Mouse (Mus musculus): ENCODE data around the gene Aadat.
"Not testable (repeated sequence)": the region's sequence is repeated elsewhere in the genome, so short reads cannot be mapped to it uniquely, and the experiment has no call there.

The Aadat gene

DNA sequence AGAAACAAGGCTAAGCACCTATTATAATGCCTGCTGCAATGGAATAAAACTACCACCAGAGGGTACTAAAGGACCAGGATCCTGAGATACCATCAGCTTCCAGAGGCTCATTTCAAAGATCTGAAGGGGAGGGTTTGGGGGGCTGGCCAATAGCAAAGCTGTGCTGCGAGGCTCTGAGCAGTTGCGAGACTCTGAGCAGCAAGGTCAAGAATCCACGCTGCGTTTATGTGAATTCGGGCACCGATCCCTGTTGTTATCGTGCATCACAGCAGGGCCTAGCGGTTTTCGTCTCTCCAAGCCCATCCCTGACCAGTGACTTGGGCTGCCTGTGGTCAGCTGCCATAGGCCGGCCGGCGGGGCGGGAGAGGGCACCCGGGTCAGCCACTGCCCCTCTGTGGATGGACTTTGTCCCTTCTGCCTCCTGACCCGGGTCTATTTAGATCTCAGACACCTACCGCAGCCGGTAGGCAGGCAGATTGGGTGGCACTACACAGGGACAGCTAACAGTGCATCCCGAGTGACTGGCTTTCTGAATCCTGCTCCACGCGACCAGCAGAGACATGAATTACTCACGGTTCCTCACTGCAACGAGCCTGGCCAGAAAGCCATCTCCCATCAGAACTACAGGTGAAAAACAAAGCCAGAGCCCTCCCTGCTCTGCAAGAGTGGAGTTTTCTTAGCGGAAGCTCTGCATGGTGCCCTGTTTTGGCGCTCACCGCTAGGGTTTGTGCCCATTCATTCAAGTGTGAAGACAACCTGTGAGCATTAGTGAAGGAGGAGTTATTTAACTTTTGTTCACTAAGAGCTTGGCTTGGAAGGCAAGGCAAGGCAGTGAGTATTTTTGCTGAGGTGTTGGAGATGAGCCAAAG, at the start of gene Aadat:
Aadat (plus strand) TSS at position 280 of the 869 bp plus-strand sequence.
- peak; percentile 44 to 82 for DNase-seq (ENCODE audit: low spot score in 2 of 2)

DNA sequence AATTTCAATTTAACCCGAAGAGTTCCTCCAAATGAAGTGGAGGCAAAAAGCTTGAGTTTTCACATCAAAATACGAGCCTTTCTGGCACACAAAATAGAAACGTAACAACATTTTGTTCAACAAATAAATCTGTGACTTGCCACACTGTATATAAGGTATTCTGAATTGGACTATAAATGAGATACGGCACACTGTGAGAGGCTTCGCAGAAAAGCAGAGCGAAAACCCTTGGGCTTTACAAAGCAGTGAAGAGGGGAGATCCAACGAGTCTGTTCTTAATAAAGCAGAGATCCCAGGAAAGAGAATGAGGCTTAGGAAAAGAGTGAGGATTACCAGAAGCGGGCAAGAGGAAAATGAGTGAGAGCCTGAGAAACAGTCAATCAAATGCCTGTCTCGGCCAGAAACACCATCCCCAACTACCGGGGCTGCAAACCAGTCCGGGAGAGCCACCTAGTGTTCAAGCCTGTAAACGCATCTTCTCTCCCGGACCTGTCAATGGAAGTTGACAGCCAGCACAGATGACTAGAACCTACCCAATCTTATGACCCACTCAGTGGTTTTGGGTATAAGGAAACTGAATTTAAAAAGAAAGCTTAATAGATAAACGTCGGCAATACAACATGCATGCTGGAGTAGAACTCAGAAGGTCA, 38.9 kb upstream of the Aadat start:
- DNase-seq (ENCODE audit: low spot score in 2 of 2), result peak in 1 of 2 experiments; percentile 78

DNA sequence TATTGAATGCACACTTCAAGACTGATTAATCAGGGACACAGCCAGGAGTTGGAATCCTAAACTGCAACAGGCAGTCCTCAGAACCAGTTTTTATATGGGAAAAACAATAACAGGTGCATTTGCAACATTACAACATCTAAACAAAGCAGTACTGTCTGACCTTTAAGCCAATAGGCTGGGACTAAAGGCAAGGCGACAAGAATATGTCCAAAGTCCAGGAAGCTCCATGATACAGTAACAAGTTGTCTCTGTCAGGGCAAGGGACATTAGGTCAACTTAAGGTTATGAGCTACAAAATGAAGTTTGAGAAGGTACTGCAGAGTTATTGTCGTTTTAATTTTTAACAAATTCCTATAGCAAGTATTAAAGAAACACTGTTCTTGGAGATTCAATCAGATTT, 15.6 kb upstream of the Aadat start:
- no peak for DNase-seq (ENCODE audit: low spot score in 2 of 2)

DNA sequence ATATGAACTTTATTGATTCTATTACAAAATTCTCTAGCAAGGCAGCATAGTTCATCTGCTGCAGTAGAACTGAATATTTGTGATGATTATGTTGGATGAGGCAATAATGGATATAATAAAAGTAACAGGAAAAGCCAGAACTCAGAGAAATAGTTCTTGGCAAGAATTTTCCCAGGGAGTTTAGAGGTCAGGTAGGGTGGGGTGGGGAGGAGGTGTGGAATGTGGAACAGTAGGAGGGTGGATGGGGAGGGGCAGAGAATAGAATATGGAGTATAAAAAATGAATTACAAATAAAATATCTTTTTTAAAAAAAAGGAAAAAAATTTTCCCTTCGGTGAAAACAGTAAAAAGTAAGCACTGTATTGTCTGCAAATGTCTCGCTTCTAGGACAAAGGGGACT, 13.9 kb upstream of the Aadat start:
- DNase-seq (ENCODE audit: low spot score in 2 of 2), result no peak

DNA sequence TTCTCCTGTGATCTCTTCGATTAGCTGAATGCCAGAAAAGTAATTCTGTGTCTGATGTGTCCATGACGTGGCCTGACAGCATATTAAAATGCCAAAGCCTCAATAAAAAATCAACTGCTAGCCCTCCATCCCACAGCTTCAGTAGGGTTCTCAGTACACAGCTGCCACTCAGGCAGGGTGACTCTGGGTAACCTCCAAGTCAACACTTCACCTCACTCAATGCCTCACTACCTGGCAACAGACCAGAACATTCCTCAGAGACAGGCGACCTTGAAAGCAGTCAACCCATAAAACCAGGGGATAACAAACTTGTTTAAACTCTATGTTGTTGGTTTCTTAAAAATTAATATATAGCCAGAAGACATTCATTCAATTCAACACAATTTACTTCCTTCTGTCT, 13.3 kb upstream of the Aadat start:
- no peak for DNase-seq (ENCODE audit: low spot score in 2 of 2)

DNA sequence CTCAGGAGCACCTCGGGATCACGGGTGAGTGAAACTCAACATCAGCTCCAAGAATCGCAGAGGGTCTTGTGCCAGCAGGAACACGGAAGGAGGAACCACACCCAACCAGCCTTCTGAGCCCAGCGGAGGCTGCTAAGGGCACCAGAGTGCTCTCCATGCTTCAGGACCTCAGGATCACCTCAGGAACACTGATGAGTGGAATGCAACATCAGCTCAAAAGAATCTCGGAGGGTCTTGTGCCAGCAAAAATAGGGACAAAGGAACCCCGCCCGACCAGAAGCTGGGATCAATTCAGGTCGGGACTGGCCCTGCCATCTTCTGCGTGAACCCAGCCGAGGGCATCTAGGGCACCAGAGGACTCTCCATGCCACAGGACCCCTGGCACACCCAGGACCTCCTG, 11.1 kb upstream of the Aadat start:
- no peak for DNase-seq (ENCODE audit: low spot score in 2 of 2)

DNA sequence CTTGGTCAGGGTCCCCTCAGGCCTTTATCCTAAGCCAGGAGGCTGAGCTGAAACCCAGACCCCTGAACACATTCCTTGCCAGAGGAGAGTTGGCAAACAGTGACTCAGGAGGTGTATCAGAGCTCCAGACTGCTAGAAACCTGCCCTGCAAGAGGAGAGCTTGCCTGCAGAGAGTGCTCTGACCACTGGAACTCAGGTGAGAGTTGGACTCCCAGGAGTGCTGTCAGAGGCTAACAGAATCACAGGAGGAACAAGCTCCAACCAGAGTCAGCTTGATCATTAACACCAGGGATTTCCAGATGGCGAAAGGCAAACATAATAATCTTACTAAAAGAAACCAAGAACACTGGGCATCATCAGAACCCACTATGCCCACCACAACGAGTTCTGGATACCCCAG, 10.7 kb upstream of the Aadat start:
- not testable (repeated sequence) for DNase-seq (ENCODE audit: low spot score in 2 of 2)

DNA sequence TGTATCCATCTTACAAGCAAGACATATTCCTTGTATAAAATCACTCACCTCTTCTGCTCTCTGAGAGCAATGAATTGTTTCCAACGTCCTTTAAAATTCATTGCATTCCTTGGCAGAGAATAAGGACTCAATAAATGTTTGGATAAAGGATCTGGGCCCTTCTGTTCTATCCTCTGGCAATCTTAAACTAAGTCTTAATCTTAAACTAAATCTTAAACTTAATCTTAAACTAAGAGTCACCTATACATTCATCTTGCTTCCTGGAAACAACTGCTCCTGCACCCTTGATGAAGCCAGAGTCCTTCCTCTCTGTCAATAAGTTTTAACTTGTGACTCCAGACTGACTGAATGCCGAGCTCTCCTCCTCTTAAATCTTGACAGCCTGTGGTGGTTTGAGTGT, 2.6 kb upstream of the Aadat start, which contains the start of gene Gm10283:
Gm10283 (minus strand) TSS at position 101 of the 400 bp plus-strand sequence.
- no peak for DNase-seq (ENCODE audit: low spot score in 2 of 2)

DNA sequence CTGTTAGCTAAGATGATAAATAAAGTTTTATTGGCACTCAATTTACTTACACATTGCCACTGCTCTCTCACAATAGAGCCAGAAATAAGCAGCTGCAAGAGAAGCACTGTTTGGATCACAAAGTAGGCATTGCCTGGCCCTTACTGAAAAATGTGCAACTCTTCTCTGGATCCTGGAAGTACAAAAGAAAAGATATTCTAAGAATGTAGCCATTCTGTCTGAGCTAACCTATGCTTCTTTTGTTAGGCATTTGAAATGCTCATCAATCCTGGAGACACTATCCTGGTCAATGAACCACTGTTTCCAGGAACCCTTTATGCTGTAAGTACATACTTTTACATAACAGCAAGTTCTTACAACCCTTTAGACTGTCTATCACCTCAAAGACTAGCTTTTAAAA, 12.6 kb downstream of the Aadat start:
- no peak for DNase-seq (ENCODE audit: low spot score in 2 of 2)

DNA sequence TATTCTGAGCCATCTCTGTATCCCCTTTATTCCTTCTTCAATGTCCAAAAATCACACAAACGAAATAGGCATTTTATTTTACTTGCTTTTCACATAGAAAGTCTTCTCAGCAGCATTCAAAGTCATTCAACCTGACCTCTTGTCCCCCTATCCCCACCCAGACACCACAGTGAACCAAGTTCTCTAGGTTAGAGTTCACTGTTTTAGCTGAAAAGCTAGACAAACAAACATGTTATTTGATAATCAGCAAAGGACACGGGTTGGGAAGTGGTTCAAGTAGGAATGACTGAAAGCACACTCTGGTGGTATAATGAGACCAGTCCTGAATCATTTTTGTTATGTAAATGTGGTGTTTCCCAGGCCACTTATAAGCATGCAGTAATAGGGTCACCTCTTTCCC, 29.2 kb downstream of the Aadat start:
- no peak for DNase-seq (ENCODE audit: low spot score in 2 of 2)

DNA sequence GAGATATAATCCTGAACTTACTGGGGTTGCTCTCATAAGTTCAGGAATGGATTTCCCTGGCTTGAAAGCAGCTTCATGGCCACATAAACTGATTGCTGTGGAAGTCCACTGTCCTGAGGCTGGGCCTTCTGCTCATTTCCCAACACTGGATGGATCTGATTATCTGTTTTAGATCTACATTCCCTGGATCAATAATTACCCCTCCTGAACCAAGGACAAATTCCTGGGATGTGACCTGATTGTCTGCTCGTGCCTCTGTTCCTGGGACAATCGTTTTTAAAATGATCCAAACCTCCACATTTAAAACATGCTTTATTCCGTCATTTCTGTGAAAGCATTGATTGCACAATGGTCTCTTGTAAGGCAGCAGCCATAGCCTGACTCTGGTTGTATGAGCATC, 61.1 kb downstream of the Aadat start:
- DNase-seq (ENCODE audit: low spot score in 2 of 2), result no peak

DNA sequence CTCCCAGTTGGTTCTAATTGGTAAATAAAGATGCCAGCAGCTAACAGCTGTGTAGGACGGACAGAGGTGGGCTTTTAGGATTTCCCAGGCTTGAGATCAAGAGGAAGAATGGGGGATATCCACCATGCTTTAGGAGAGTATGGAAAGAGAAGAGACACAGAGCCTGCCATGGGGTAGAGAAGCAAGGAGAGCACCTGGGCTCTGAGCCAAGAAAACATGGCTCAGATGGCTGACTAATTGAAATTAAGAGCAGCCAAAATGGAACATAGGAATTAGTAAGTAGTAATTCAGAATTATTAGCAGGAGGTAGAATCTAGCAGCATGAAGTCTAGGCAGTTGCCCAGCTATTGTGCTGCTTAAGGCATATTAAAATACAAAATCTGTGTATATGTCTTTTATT, 71.5 kb downstream of the Aadat start:
- DNase-seq (ENCODE audit: low spot score in 2 of 2), result no peak

DNA sequence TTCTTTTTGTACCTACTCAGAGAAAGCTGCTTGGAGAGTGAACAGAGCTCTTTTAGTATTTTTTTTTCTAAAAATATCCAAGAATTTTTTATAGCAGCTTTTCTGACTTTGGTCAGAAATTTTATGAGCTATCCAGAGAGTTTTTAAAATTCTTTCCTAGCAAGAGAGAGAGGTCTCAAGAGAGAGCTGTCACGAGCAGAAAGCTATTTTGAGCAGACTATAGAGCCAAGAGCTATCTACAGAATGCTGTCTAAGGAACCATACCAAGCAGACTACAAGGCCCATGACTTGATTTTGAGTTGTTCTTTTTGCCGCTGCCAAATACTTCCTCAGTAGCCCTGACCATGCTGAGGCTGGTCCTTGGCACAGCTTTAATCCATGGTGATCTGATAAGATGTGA, 77.6 kb downstream of the Aadat start:
- no peak for DNase-seq (ENCODE audit: low spot score in 2 of 2)

DNA sequence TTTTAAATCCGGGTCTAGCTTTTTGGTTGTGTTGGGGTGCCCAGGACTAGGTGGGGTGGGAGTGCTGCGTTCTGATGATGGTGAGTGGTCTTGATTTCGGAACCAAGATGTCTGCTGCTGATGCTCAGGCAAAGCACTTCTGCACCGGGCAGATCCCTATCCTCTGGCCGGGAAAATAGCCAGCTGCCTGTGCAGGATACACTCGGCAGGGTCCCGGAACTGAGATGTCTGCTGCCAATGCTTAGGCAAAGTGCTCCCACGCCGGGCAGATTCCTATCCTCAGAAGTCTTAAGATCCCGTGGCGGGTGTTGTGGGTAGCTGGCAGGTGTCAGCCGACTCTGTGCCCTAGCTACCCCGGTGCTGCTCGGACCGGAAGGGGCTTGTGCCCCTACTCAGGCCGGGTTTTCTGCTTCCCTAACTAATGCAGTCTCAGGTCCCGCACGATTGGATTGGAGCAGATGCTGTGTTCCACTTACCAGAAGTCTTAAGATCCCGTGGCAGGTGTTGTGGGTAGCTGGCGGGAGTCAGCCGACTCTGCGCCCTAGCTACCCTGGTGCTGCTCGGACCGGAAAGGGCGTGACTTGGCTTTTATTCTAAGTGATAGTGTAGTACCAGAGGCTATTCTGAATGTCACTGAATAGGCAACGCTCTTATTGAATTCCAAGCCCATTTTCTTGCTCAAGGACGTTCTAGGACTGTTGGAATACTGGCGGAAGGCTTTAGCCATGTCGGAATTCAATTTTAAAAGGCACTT, 85.8 kb downstream of the Aadat start:
- not testable (repeated sequence) for DNase-seq (ENCODE audit: low spot score in 2 of 2)

DNA sequence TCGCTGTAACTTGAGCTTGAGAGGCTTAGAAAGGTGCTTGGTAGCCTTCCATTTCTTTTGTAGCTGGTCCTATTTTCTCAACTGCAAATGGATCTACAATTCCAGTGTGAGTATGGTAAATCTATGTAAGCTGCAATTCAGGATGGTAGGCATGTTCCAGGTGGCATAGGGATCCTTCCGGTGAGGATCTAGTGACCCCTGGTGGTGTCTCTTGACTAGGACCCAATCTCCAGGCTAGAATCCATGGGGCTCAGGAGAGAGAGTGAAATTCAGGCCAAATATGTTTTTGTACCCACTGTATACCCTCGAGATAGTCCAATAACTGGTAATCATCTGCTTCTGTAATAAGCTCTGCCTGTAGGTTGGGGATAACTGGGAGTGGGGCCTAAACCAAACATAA, 89.0 kb downstream of the Aadat start:
- peak in 1 of 2 experiments; percentile 47 for DNase-seq (ENCODE audit: low spot score in 2 of 2)

Measured in left cerebral cortex, adult 9 months (tissue).